Mouse (Mus musculus) spleen, postnatal 10 days (tissue): ENCODE data around the gene Ppp1r1b.

Source experiments
- DNase-seq, 2 experiments: peaks; one replicate each; pipeline ENCODE4 v3.0.0; 2021 to 2022; ENCODE audit warnings: low spot score in 2 of 2

Gene Ppp1r1b

DNA sequence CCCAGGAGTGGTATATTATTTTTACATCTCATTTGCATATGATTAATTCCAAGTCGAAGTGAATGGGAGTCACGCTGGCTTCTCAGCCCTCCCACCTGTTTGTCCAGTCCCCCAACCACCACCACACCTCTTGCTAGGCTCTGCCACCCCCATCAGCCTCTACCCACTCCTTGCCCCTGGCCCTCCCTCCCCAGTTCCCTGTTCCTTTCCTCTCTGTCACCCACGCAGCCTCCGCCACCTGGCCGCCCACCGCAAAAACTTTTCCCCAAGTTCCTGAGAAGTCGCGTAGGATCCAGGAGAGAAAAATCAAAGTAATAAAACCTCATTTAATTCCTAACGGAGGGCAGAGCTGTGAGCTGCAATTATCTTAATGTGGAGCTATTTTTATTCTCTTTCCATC lies 2.0 kb upstream of the Ppp1r1b start:
- no peak for DNase-seq

DNA sequence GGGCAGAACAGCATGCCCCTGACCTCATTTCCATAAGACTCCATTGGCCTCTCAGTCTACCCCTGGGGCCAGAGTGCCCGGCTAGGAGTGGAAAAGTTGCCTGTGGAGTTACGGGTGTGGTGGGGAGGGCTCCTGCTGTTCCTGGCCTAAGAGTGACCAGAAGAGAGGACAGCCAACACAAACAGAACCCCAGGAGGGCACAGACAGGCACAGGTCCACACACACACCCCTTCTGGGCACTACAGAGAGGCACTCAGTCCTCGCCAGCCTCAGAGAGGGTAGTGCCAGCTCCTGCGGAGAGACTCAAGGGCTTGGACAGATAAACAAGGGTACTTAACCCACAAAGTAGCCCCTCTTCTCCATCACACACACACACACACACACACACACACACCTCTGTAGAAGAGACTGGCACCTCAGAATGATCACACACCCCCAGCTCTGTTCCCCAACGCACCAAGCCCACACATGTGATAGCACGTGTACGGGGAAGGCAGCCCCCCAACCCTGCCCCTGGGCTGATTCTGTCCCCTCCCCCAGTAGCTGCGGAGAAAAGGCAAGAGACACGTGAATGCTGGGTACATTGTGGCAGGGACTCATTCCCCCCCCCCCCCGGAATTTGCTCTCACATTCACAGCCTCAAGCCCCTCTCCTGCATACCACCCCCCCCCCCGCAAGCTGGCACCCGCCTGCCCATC lies 670 bp upstream of the Ppp1r1b start:
- no peak for DNase-seq

DNA sequence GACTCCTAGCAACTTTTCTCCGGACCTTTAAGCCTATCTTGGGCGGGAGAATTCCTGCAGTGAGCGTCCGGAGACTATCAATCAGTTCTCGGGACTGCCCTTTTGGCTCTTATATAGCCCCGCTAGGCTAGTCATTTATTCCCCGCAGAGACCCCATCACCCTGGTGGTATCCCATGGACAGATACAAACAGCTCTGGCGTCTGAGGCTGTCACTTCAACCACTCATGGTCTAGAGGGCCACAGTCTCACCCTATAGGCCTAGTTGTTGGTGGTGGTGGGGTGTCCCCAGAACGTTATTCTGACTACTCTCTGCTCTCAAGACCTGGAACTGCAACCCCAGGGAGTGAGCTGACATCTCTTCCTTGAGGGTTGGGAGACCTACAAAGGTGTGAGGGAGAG lies 1.1 kb downstream of the Ppp1r1b start:
- no peak for DNase-seq

DNA sequence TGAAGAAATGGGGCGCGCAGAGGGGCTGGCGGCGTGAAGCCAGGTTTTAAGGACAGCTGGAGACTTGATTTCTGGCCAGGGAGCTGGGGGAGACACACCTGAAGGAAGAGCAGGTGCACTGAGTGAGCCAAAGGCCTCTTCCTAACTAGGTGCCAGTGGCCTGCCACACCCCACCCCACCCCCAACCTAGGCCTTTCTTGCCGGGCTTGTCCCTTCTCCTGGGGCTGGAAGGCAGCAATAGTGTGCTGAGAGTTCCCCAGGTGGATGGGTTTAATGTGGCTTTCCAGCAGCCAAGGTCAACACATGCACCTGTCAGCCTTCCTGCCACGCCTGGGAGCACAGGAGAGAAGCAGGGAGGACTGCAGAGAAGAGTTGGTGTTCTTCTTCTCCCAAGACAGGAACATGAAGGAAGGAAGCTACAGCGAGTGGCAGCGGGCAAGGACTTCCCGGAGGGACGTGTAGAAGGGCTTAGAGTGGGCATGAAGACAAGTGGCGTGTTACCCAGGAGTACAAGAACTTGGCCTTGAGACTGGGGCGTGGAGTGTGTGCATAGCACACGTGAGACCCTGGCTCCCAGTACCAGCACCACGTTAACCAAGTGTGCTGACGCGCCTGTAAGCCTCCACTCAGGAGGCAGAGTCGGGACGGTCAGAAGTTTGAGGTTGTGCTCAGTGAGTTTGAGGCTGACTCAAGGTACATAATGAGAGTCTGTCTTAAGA lies 4.2 kb downstream of the Ppp1r1b start:
- DNase-seq: no peak

DNA sequence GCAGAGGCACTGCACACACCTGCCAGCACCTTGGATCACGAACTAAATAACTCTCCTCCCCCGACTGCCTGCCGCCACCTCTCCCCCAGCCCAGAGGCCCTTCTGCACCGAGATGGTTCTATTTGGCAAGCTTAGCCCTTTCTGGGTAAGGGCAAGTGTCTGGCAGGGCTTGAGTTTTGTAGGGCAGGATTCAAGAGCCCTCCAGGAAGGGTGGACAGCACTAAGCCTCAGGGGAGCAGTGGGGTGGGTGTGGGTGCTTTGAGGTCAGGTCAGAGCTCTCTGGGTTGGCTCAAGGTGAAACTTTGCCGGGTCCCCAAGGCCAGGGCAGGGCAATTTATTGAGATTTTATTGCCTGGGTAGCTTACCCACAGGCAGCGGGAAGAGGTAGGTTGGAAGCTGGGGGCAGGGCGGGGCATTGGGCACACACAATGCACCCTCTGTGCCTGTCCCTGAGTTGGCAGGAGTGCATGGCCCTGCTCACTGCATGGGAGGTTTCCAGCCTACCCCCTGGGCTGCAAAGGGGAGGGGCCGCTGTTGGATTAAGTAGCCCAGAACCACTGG lies 5.5 kb downstream of the Ppp1r1b start:
- DNase-seq: no peak

DNA sequence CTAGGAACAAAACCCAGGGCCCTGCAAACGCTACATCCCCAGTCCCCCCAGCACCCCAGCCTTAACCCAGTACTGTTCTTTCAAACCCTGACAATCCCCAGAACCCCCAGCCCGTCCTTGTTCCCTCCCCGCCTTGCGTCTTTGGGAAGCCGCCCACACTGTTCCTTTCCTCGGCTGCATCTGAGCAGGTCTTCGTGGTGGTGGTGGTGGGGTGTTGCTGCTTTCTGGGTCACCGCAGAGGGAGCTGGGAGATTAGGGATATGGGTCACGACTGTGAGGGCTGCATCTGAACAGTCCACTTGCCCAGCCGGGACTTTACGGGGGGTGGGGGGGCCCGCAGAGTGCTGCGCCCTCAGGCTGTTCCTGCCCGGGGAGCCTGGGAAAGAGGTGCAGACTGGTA lies 6.2 kb downstream of the Ppp1r1b start:
- no peak for DNase-seq

DNA sequence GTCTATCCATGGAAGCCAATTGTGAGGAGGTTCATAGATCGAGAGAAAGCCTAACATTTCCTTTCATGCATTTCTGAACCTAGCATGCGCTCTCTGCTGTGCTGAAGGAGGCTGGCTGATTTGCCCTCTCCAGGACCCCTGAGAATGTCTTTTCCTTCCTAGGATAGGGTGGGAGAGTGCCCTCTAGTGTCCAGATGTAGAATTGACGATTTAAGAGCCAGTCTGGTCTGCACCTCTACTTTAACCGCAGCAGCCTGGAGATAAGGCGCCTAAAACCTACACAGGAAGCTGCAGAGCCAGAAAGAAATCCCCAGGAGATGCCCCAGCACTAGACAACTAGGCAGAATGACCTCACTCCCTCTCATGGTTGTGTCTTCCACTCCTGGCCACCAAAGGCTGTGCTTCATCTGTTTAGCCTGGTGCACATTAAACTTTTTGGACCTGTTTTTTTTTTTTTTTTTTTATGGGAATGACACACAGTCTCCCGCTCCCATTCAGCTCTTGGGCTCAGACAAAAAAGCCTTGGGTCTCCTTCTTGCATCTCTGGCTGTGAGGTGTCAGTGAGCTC lies 7.6 kb downstream of the Ppp1r1b start:
- DNase-seq: peak; percentile 41 to 57

DNA sequence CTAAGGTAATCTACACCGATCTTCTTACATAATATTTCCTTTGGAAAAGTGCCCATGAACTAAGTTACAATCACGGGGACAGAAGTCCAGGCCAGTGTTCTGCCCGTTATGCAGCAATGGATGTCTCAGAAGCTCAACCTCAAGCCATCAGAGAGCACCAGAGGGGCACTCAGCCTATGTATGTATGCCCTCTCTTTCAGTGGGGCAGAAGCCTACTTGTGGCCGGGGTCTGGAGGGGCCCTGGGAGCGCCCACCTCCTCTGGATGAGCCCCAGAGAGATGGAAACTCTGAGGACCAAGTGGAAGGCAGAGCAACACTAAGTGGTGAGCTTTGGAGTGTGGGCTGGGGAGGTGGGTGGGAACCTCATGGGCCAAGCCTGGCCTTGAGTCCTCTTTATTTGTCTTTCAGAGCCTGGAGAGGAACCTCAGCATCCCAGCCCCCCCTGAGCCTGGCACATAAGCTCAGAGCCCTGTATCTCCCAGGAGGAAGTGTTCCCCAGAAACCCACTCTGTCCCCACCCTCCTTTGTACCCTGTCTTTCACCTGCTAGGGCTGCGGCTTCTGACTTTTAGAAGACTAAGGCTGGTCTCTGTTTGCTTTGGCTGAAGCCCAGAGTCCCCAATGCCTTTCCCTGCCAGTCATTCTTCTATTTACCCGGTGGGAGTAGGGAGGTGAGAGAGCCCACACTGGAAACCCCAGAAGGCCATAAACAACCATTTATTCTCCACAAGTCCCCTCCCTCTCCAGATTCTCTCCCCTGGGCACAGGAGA lies 8.6 kb downstream of the Ppp1r1b start:
- DNase-seq: no peak

DNA sequence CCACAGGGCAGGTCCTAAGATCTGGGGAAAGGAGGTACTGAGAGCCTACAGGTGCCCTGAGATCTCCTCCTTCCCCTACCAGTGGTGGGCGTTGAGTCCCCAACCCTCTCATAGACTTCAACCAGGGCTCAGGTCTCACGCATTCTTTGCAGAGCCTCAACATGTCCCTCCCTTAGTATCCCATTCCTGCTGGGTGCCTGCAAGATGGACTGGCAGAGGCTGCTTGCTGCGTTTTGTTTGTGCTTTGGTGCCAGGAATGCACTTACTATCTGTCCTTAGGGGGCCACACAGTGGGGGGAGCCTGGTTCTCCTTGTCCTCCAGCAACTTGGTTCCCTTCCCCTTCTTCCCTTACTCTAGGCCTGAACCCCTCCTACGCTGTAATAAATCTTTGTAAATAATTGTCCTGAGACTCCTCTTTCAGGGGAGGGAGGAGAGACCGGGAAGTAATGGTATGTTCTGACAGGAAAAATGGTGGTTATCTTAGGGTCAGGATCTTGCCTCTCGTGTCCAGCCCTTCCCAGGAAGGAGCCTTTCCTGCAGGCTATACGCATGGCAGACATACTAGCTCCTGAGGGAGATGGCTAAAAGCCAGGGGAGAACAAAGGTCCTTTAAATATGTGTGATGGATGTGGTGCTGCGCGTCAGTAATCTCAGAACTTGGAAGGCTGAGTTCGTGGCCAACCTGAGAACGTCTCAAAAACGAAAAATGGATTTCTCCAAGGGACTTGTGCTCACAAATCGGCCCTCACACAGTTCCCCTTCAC lies 9.4 kb downstream of the Ppp1r1b start:
- no peak for DNase-seq

DNA sequence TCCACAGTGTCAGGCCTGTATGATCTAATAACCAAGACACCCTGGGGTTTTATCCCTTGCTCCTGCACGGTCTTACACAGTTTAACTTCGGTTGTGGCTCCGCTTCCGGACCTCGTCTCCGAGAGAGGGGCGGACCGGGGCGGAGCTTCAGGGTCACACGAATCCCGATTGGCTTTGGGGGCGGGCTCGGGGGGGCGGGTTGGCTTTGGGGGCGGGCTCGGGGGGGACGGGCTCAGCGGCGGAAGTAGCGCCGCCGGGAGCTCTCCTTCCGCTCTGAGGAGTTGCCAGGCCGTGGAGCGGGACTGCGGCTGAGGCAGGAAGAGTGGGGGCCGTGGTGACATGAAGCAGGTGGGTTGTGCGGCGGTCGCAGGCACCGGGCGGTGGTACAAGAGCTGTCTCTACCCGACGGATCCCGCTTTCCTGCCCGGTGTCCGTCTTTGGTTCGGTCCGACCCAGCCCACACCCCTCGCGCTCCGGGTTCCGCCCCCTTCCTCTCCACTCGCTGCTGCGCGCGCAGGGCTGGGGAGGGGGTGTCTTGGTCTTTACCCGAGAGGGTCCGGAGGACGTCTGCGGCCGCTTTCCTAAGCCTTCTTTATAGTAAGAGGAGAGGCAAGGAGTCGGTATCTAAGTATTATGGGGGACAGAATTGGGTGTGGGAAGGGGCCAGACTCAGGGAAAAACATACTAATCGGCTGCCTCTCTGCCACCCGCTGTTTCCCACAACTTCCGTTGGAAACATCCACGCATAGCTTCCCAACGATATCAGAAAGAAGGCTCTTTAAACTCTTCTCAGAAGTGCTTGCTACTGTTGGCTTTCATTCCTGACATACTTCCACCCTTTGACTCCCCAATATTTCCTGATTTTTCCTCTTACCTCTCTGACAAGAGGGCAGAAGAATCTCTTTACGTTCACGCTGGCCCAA lies 10.2 kb downstream of the Ppp1r1b start, which contains the start of gene Stard3:
Gene Stard3, plus strand, starts transcription at position 208 of the 923 bp plus-strand sequence.
- peak; percentile 79 to 95 for DNase-seq

DNA sequence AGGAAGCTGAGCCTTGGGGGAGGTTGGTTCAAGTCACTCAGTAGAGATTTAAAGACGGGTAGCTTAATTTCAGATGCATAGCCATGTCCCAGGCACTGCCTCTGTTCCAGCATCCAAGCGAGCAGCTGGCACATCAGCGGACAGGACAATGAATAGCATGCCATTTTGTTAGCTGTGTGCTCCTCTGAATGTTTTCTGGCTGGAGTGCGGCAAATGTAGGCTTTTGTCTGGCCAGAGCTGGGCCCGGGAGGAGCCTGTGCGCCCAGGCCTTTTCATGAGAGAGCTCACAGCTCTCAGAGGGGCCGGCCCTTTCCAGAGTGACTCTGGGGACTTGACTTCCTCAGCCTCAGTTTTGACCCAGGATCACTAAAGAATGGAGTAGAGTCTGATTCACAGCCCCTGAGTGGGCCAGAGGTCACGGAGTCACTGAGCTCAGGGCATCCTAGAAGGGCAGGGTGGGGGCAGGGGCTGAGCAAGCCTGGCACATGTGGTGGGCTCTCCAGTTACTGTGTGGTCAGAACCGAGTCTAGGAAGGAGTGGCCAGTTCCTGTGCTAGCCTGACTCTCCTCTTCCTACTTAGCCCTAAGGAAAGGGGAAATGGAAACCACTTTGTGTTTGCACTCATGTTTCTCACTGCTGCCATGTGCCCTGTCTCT lies 12.8 kb downstream of the Ppp1r1b start:
- no peak for DNase-seq

DNA sequence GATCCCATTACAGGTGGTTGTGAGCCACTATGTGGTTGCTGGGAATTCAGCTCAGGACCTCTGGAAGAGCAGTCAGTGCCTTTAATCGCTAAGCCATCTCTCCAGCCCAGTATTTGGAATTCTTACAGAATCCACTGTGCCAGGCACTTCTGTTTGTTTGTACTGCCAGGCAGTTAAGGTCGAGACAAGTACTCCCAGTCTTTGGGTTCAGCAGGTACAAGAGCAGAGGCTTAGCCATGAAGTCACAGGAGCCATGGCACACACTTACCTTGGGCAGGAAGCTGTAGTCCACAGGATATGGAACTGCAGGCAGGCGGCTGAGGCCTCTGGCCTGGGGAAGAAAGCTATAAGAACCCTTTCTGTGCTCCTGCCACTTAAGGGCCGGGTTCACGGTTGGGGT lies 15.6 kb downstream of the Ppp1r1b start:
- DNase-seq: no peak

DNA sequence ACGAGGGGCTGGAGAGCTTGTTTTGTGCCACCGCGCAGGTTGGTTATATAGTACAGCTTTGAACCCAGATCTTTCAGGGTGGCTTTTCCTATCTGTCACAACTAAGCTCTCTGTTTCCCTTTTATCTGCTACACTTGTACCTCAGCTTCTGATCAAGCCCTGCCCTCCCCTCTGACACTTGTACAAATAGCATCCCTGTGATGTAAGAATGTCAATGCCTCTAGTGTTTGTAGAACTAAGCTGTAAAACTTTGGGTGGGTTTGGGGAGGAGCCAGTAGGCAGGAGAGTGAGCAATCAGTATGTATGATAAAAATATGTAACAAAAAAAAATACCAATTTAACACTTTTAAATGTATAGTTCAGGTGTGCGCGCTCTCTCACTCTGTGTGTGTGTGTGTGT lies 16.2 kb downstream of the Ppp1r1b start:
- no peak for DNase-seq

DNA sequence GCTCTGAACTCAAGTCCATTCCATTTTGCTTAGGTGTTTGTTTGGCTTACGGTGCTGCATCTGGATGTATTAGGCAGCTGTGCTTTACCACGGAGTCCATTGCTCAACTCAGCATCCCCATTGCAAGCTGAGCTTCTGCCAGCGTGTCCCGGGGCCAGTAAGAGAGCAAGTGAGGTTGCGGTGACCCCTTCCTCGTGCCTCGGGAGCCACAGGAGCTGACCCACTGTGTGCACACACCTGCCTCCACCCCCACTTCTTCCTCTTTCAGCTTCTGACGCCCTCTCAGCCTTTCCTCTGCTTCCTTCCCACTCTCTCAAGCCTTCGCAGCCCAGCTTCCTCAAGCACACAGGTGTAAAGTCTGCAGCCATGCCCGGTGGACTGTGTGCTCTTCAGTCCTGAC lies 18.1 kb downstream of the Ppp1r1b start:
- no peak for DNase-seq

DNA sequence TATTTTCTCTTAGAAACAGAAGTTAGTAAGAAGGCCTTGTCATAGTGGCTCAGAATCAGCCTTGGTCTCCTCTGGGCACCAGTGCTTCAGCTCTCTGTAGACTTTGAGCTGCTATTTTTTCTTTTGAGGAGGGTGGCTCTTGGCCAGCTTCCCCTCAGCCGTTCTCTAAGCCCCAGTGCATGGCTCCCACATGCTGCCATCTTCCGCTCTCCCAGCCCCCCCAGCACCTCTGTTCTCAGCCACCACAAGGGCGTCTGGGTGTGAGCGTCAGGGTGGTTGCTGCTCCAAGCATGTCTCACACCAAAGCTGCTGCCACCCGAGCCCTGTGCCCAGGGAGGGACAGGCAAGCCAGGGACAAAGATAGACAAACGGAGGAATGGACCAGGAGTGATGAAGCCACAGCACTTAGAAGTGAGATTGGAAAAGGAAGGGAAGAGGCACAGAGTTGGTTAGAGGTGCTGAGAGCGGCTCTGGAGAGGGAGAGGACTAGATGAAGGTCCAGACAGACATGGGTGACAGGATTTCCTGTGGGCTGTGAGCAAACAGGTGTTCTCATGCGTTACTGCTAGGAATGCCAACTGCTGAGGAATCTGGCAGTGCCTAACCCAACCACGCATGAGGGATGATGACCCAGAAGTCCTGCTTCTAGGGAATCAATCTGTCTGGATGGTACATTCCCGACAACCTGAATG lies 19.1 kb downstream of the Ppp1r1b start:
- DNase-seq: no peak

DNA sequence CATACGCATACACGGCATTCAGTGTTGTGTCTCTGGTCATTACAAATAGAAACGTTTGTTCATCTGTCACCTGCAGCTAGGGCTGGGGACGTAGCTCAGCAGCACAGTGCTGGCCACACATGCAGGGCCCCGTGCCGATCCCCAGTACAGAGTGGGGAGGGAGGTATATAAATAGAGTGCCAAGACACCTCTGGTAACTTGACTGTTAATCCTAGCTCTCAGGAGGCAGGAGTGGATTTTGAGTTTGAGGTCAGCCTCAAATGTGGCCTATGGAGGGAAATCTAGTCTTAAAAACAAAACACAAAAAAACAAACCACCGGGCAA lies 19.6 kb downstream of the Ppp1r1b start:
- DNase-seq: no peak

DNA sequence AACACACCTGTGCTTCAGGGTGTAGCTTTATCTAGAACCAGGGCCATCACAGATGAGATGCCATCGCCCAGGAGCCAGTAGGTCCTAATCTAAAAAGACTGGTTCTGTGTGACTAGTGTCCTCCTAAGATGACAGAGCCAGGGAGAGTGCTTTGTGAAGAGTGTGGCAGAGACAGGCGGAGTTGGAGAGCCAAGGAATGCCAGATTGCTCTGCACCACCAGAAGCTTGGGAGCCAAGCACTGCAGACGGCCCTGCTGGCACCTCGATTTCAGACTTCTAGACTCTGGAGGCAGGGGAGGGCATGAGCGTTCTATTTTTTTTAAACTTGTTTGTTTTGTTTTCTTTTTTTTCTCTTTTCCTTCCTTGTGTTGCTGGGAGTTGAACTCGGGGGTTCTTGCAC lies 21.1 kb downstream of the Ppp1r1b start:
- no peak for DNase-seq

DNA sequence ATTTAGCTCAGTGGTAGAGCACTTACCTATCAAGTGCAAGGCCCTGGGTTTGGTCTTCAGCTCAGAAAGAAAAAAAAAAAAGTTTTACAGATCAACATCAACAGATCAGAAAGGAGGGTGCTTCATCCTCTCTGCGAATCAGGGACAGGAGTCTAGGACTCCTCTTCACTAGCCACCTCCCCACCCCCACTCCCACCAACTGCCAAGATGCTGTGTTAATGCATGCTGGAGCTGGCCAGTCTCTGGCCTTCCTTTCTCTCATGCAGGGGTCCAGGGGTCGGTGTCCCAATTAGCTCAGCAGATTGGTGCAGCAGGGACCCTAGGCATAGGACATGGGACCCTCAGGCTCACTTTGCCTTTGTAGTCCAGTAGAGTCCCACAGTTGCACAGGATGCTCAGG lies 22.4 kb downstream of the Ppp1r1b start:
- DNase-seq: no peak

DNA sequence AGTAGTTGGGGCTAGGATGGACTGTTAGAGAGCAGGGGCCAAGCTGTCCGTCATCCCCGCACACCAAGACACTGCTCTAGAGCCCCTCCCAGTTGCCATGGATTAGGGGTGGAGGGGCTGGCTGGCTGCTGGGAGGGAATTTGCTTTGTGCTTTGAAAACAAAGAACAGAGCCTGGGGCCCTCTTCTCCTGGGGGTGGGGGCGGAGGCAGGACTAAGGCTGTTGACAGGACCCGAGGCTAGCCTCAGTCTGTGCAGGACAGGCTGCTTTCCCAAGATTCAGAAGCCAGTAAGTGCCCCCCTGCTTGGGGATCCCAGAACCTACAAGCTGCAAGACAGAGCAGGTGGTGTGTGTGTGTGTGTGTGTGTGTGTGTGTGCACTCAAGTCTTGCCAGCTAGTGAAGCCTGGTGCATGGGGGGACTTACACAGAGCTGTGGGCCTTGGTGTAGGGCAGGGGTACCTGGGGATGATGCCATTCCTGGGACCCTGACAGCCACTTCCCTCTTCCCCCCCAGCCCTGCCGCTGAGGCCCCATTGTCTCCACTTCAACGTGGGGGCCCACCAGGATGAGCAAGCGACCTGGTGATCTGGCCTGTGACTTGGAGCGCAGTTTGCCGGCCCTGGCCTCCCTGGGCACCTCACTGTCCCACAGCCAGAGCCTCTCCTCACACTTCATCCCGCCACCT lies 23.5 kb downstream of the Ppp1r1b start:
- no peak for DNase-seq
